Mouse (Mus musculus): ENCODE measurements around the gene Tspan31. TPM values are rescaled to one million over a fixed set of nuclear protein-coding genes. Genes with fewer than 3 reads are reported as not detected.
"Not testable (repeated sequence)": the region's sequence is repeated elsewhere in the genome, so short reads cannot be mapped to it uniquely, and the experiment has no call there.

Gene Tspan31
- polyA plus RNA-seq, 1 experiment from 2014 or later, result 154 TPM

- not testable (repeated sequence) for H3K27ac ChIP-seq; H3K27me3 ChIP-seq (replicated peaks); ATAC-seq (ENCODE audit: insufficient read depth, low FRiP score, low read depth); H3K9me3 ChIP-seq; H3K4me2 ChIP-seq; H3K4me3 ChIP-seq (replicated peaks); H3K9ac ChIP-seq
- Histone ChIP-seq H3K36me3 (peaks cover 29% of the 10 kb centered on the region), H3K4me1 (peaks cover 25% of the 10 kb centered on the region; the same call in 1 of the 2 replicates)
- WGBS, result 86% methylated on average over 4 of the region's 4 CpGs
Measured at GRCm38 (mm10) chr10:127062101-127062500, 8.0 kb downstream of the Tspan31 start.

DNA sequence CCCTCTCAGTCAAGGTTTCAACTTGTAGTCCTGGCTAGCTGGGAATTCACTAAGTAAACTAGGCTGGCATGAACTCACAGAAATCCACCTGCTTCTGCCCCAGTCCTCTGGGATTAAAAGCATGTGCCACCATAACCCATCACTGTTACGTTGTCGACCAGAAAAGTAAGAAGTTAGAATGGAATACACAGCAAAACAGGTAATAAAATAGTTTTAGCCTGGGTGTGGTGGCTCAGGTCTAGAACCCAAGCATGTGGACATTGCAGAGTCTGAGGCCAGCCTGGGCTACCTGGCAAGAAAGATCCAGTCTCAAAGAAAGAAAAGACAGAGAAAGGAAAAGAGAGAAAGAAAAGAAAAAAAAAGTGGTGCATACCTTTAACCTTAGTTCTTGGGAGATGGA, 8.6 kb downstream of the Tspan31 start:
- H3K9me3 ChIP-seq, result no peaks in the 10 kb centered on the region

GRCm38 (mm10) chr10:127061085-127061484, 9.0 kb downstream of the Tspan31 start:
- peaks cover 27% of the 10 kb centered on the region for H3K36me3 ChIP-seq
- H3K9me3 ChIP-seq, result no peaks in the 10 kb centered on the region
- ATAC-seq (ENCODE audit: insufficient read depth, low FRiP score, low read depth), result no peak
- H3K27me3 ChIP-seq (replicated peaks), result 0 out of 2 replicates have a peak, but pooled peaks cover 6% of the 10 kb centered on the region
- H3K4me2 ChIP-seq, result no peak overlapping the region
- H3K4me3 ChIP-seq (replicated peaks), result no peak overlapping the region
- 52% methylated on average over 5 of the region's 5 CpGs for WGBS
- no peak overlapping the region for H3K27ac ChIP-seq
- no peak overlapping the region for H3K9ac ChIP-seq
- H3K4me1 ChIP-seq, result peaks cover 25% of the 10 kb centered on the region; the same call in 1 of the 2 replicates

More for the DNA sequence above, 8.6 kb downstream of the Tspan31 start:
- H3K27me3 ChIP-seq (replicated peaks), result 0 out of 2 replicates have a peak, but pooled peaks cover 6% of the 10 kb centered on the region
- H3K9ac ChIP-seq, result no peak overlapping the region
- ATAC-seq (ENCODE audit: insufficient read depth, low FRiP score, low read depth), result no peak
- H3K27ac ChIP-seq, result no peak overlapping the region
- peaks cover 25% of the 10 kb centered on the region; the same call in 1 of the 2 replicates for H3K4me1 ChIP-seq
- 70% methylated on average over 2 of the region's 2 CpGs for WGBS
- H3K36me3 ChIP-seq, result peaks cover 27% of the 10 kb centered on the region
- H3K4me2 ChIP-seq, result no peak overlapping the region
- no peak overlapping the region for H3K4me3 ChIP-seq (replicated peaks)

GRCm38 (mm10) chr10:127059968-127060916, 9.8 kb downstream of the Tspan31 start, which contains the start of gene March9:
TSS of gene March9 (minus strand) at chr10:127060184.
- Histone ChIP-seq H3K4me3 (replicated peaks) (peak within 1 kb of the TSS; percentile 75), H3K27me3 (replicated peaks) (0 out of 2 replicates have a peak, but pooled peaks cover 6% of the 10 kb centered on the region), H3K36me3 (peaks cover 24% of the 10 kb centered on the region), H3K4me2 (peak within 1 kb of the TSS; percentile 96), H3K9ac (peak within 1 kb of the TSS; percentile 53), H3K4me1 (peaks cover 22% of the 10 kb centered on the region; the same call in 1 of the 2 replicates), H3K9me3 (no peaks in the 10 kb centered on the region), H3K27ac (peak within 1 kb of the TSS; percentile 59)
- WGBS, result under 1% methylated on average over 63 of the region's 72 CpGs
- ATAC-seq (ENCODE audit: insufficient read depth, low FRiP score, low read depth), result peak; percentile 40

- peaks cover 19% of the 10 kb centered on the region for H3K36me3 ChIP-seq
- 1% methylated on average over 49 of the region's 92 CpGs for WGBS
- H3K4me3 ChIP-seq (replicated peaks), result peak overlapping the region; percentile 75
- 0 out of 2 replicates have a peak, but pooled peaks cover 6% of the 10 kb centered on the region for H3K27me3 ChIP-seq (replicated peaks)
- peak overlapping the region; percentile 59; the same call in 1 of the 2 replicates for H3K27ac ChIP-seq
- H3K9me3 ChIP-seq, result no peaks in the 10 kb centered on the region
- peak overlapping the region; percentile 53 for H3K9ac ChIP-seq
- H3K4me1 ChIP-seq, result peaks cover 14% of the 10 kb centered on the region; the same call in 1 of the 2 replicates
- H3K4me2 ChIP-seq, result peak overlapping the region; percentile 96
- no peak for ATAC-seq (ENCODE audit: insufficient read depth, low FRiP score, low read depth)
Measured at GRCm38 (mm10) chr10:127059174-127059967, 10.7 kb downstream of the Tspan31 start.

GRCm38 (mm10) chr10:127058708-127059107, 11.4 kb downstream of the Tspan31 start:
- H3K4me1 ChIP-seq, result peaks cover 14% of the 10 kb centered on the region; the same call in 1 of the 2 replicates
- H3K36me3 ChIP-seq, result peaks cover 19% of the 10 kb centered on the region
- 0 out of 2 replicates have a peak, but pooled peaks cover 6% of the 10 kb centered on the region for H3K27me3 ChIP-seq (replicated peaks)
- peak overlapping the region; percentile 96 for H3K4me2 ChIP-seq
- WGBS, result 8% methylated on average over 8 of the region's 8 CpGs
- no peak overlapping the region for H3K27ac ChIP-seq
- H3K9me3 ChIP-seq, result no peaks in the 10 kb centered on the region
- H3K9ac ChIP-seq, result no peak overlapping the region
- ATAC-seq (ENCODE audit: insufficient read depth, low FRiP score, low read depth), result no peak
- H3K4me3 ChIP-seq (replicated peaks), result peak overlapping the region; percentile 75

- Histone ChIP-seq H3K36me3 (peaks cover 19% of the 10 kb centered on the region), H3K27me3 (replicated peaks) (0 out of 2 replicates have a peak, but pooled peaks cover 6% of the 10 kb centered on the region), H3K4me2 (peak overlapping the region; percentile 96), H3K4me3 (replicated peaks) (peak overlapping the region; percentile 75), H3K9ac (no peak overlapping the region), H3K4me1 (peaks cover 14% of the 10 kb centered on the region; the same call in 1 of the 2 replicates), H3K9me3 (no peaks in the 10 kb centered on the region), H3K27ac (no peak overlapping the region)
- ATAC-seq (ENCODE audit: insufficient read depth, low FRiP score, low read depth), result no peak
- WGBS, result 1% methylated on average over 9 of the region's 9 CpGs
Measured at GRCm38 (mm10) chr10:127058161-127058560, 11.9 kb downstream of the Tspan31 start.

DNA sequence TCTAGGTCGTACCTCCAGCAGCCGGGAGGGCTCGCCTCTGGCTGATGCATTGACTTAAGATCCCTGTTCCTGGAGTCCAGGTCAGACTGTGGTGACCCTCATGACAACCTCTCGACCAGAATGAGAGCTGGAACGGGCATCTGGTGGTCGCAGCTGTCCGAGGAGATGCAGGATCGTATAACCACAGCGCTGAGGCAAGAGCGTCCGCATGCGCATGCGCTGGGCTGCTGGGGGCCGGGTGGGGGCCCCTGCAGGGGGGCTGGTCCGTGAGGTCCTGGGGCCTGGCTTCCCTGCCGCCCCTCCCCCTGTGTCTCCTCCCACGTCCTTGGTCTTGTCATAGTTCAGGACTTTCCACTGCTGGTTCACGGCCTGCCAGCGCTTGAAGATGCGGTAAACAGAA, 13.6 kb downstream of the Tspan31 start:
- no peaks in the 10 kb centered on the region for H3K9me3 ChIP-seq
- H3K4me2 ChIP-seq, result no peak overlapping the region
- no peak overlapping the region for H3K4me3 ChIP-seq (replicated peaks)
- peaks cover 12% of the 10 kb centered on the region; the same call in 1 of the 2 replicates for H3K27me3 ChIP-seq (replicated peaks)
- peaks cover 19% of the 10 kb centered on the region for H3K36me3 ChIP-seq
- peaks cover 14% of the 10 kb centered on the region; the same call in 1 of the 2 replicates for H3K4me1 ChIP-seq
- ATAC-seq (ENCODE audit: insufficient read depth, low FRiP score, low read depth), result no peak
- WGBS, result 83% methylated on average over 20 of the region's 20 CpGs
- no peak overlapping the region for H3K9ac ChIP-seq
- no peak overlapping the region for H3K27ac ChIP-seq

- H3K9me3 ChIP-seq, result no peaks in the 10 kb centered on the region
- WGBS, result 83% methylated on average over 8 of the region's 8 CpGs
- peaks cover 19% of the 10 kb centered on the region for H3K36me3 ChIP-seq
- H3K4me3 ChIP-seq (replicated peaks), result no peak overlapping the region
- peaks cover 14% of the 10 kb centered on the region; the same call in 1 of the 2 replicates for H3K4me1 ChIP-seq
- ATAC-seq (ENCODE audit: insufficient read depth, low FRiP score, low read depth), result no peak
- H3K27ac ChIP-seq, result no peak overlapping the region
- peaks cover 18% of the 10 kb centered on the region for H3K27me3 ChIP-seq (replicated peaks)
- no peak overlapping the region for H3K4me2 ChIP-seq
- H3K9ac ChIP-seq, result no peak overlapping the region
Measured at GRCm38 (mm10) chr10:127055406-127055805, 14.7 kb downstream of the Tspan31 start.

- no peak overlapping the region for H3K27ac ChIP-seq
- 62% methylated on average over 4 of the region's 4 CpGs for WGBS
- H3K36me3 ChIP-seq, result peaks cover 19% of the 10 kb centered on the region
- ATAC-seq (ENCODE audit: insufficient read depth, low FRiP score, low read depth), result no peak
- H3K9me3 ChIP-seq, result no peaks in the 10 kb centered on the region
- H3K4me2 ChIP-seq, result no peak overlapping the region
- H3K27me3 ChIP-seq (replicated peaks), result peaks cover 26% of the 10 kb centered on the region
- peaks cover 18% of the 10 kb centered on the region; the same call in 1 of the 2 replicates for H3K4me1 ChIP-seq
- H3K9ac ChIP-seq, result no peak overlapping the region
- H3K4me3 ChIP-seq (replicated peaks), result no peak overlapping the region
Measured at GRCm38 (mm10) chr10:127054646-127055045, 15.4 kb downstream of the Tspan31 start.

- H3K4me2 ChIP-seq, result peak overlapping the region; percentile 53
- peaks cover under 1% of the 10 kb centered on the region; the same call in 1 of the 2 replicates for H3K36me3 ChIP-seq
- H3K9ac ChIP-seq, result no peak overlapping the region
- no peak overlapping the region for H3K27ac ChIP-seq
- no peaks in the 10 kb centered on the region for H3K9me3 ChIP-seq
- no peak for ATAC-seq (ENCODE audit: insufficient read depth, low FRiP score, low read depth)
- H3K4me3 ChIP-seq (replicated peaks), result peak overlapping the region; percentile 26; the same call in 1 of the 2 replicates
- WGBS, result 15% methylated on average over 10 of the region's 10 CpGs
- peaks cover 46% of the 10 kb centered on the region for H3K27me3 ChIP-seq (replicated peaks)
- H3K4me1 ChIP-seq, result peaks cover 14% of the 10 kb centered on the region
Measured at GRCm38 (mm10) chr10:127050119-127050474, 20.0 kb downstream of the Tspan31 start.
